Mouse (Mus musculus) midbrain, embryonic 14.5 days (tissue): ENCODE data around the gene Vsnl1. TPM values are rescaled to one million over a fixed set of nuclear protein-coding genes. Genes with fewer than 3 reads are reported as not detected.

Experiments used
- ATAC-seq: fragments of 200-750 bp; cut with Nextera tagmentation; 2 replicates; pipeline ENCODE4 v1.8.0; 2017; ENCODE audit warnings: moderate number of reproducible peaks, moderate library complexity; ENCODE audit not compliant: low FRiP score, low TSS enrichment
- DNase-seq: peaks from one replicate; pipeline ENCODE4 v3.0.0-alpha.2; 2015
- H3K27ac ChIP-seq: fragments of 300-500 bp; sonication (generic); replicated peaks from 2 replicates; pipeline ENCODE4 v1.5.1; 2014; ENCODE audit warnings: mild to moderate bottlenecking, low read depth, low read length, moderate library complexity
- H3K27me3 ChIP-seq: fragments of 300-500 bp; sonication (generic); 2 replicates; pipeline ENCODE4 v1.6.1; 2014; ENCODE audit warnings: low read length, control low read depth, mixed read lengths; ENCODE audit not compliant: control insufficient read depth, insufficient read depth
- H3K36me3 ChIP-seq: fragments of 300-500 bp; sonication (generic); 2 replicates; pipeline ENCODE4 v1.6.1; 2014; ENCODE audit warnings: low read length, control low read depth; ENCODE audit not compliant: control insufficient read depth, insufficient read depth
- H3K4me1 ChIP-seq: fragments of 300-500 bp; sonication (generic); 2 replicates; pipeline ENCODE4 v1.6.1; 2014; ENCODE audit warnings: mild to moderate bottlenecking, antibody characterized with exemption, low read length, control low read depth; ENCODE audit not compliant: control insufficient read depth, insufficient read depth
- H3K4me2 ChIP-seq: fragments of 300-500 bp; sonication (generic); 2 replicates; pipeline ENCODE4 v1.6.1; 2014; ENCODE audit warnings: mild to moderate bottlenecking, low read length, moderate library complexity
- H3K4me3 ChIP-seq: fragments of 300-500 bp; sonication (generic); replicated peaks from 2 replicates; pipeline ENCODE4 v1.5.1; 2014; ENCODE audit warnings: low read depth, low read length
- H3K9ac ChIP-seq: fragments of 300-500 bp; sonication (generic); replicated peaks from 2 replicates; pipeline ENCODE4 v1.6.1; 2014; ENCODE audit warnings: mild to moderate bottlenecking, low read length, moderate library complexity
- H3K9me3 ChIP-seq: fragments of 300-500 bp; sonication (generic); 2 replicates; pipeline ENCODE4 v1.6.1; 2016; ENCODE audit warnings: low read length, control low read depth, mixed read lengths; ENCODE audit not compliant: control insufficient read depth
- WGBS: fragments of 180-500 bp; shearing (Covaris S2); extraction: QIAGEN DNeasy Blood & Tissue Kit; methylation state at CpG from one replicate; pipeline ENCODE4 v1.1.7; 2014; 5-methylcytosine and 5-hydroxymethylcytosine counted together
- polyA plus RNA-seq: library from polyadenylated mRNA; unstranded; fragments of >200 nt; fragmentation: Nextera tagmentation; extraction: Ambion mirVana; gene quantifications from 2 replicates; pipeline ENCODE4 v1.2.1, GENCODE M21; 2014

The Vsnl1 gene
- polyA plus RNA-seq, 1 experiment from 2014 or later: 55.8 TPM

DNA sequence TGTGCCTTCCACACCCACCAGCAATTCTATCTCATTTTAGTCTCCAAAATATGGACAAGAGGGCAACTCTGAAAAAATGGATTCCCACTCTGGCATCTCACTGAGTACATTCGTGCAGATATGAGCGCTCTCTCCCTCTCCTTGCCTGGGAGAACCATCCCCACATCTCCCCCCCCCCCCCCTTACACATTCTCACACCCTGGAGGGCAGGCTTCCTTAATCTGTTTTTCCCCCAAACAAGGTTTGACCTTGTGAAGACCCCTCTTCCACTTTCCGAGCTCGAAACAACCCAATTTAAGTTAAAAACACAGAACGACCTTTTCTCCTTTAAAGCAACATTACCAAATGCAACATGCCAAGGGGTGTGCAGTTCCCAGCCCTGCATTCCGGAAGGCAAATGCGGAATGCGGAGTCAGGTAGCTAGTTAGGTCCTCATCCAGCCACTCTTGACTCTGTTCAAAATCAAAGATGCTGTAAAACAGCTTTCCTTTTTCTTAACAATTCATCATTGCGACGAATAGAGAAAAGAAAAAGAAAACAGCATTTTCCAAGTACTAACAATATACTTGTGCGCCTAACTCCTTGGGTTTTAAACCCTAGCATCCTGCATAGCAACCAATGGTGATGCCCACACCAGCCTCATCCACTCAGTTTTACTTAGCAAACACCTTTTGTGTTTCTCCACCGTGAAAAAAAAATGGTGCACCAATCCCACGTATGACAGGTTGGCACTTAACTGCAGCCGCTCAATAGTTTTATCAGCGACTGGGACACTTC lies 979 bp downstream of the Vsnl1 start:
- Histone ChIP-seq H3K36me3 (no peaks in the 10 kb centered on the region), H3K4me1 (peaks cover 13% of the 10 kb centered on the region; the same call in 1 of the 2 replicates), H3K27ac (no peak overlapping the region), H3K4me3 (peak overlapping the region; percentile 51), H3K9ac (peak overlapping the region; percentile 54), H3K27me3 (peaks cover 6% of the 10 kb centered on the region; the same call in 1 of the 2 replicates), H3K4me2 (peak overlapping the region; percentile 85), H3K9me3 (no peaks in the 10 kb centered on the region)
- peak; percentile 54 for DNase-seq
- ATAC-seq: peak; percentile 0; the same call in 1 of the 2 replicates
- WGBS: 7% methylated on average over 15 of the region's 15 CpGs

DNA sequence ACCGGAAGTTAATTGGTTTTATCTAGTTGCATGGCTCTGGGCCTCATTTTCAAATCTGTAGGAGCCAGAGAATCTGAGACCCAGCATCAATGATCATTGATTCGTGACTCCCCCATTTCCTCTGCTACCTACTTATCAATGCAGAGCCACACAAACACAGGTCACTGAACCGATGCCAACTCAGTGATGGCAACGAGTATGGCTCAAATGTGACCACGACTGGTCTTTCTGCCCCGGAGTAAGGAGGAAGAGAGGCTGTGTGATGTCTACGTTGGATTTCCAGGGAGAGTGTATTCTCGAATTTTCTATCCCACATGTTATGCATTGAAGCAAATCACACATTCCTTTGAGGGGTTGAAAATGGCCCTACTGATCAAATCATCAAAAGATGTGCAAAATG lies 2.0 kb downstream of the Vsnl1 start:
- Histone ChIP-seq H3K36me3 (no peaks in the 10 kb centered on the region), H3K27ac (no peak overlapping the region), H3K4me2 (peak overlapping the region; percentile 85), H3K9ac (no peak overlapping the region), H3K4me3 (0 out of 2 replicates have a peak overlapping the region, but pooled peaks have one; percentile 51), H3K4me1 (peaks cover 13% of the 10 kb centered on the region; the same call in 1 of the 2 replicates), H3K27me3 (peaks cover 6% of the 10 kb centered on the region; the same call in 1 of the 2 replicates), H3K9me3 (no peaks in the 10 kb centered on the region)
- ATAC-seq (no peak), DNase-seq (no peak)
- 71% methylated on average over 8 of the region's 8 CpGs for WGBS

DNA sequence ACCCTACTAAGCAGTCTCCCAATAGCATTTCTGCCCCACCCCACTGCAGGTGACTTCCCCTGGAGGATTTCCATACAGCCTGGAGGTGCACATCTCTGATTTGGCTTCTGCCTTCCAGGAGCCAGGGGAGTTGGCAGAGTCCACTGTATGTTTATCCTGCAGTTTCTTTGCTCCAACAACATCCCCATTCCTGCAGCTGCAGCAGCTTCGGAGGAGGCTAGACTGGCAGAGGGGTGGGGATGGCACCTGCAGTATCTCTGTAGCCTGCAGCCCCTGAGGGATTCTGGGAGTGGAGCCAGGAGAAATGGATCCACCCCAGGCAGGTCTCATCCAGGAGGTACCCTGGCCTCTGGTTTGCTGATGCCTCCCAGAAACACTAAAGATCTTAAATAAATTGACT lies 2.7 kb downstream of the Vsnl1 start:
- peaks cover 6% of the 10 kb centered on the region; the same call in 1 of the 2 replicates for H3K27me3 ChIP-seq
- WGBS: 62% methylated on average over 1 of the region's 1 CpGs
- no peaks in the 10 kb centered on the region for H3K9me3 ChIP-seq
- 0 out of 2 replicates have a peak overlapping the region, but pooled peaks have one; percentile 2 for H3K4me3 ChIP-seq
- DNase-seq: no peak
- peaks cover 13% of the 10 kb centered on the region; the same call in 1 of the 2 replicates for H3K4me1 ChIP-seq
- ATAC-seq: no peak
- H3K27ac ChIP-seq: no peak overlapping the region
- H3K9ac ChIP-seq: 0 out of 2 replicates have a peak overlapping the region, but pooled peaks have one; percentile 9
- peak overlapping the region; percentile 15 for H3K4me2 ChIP-seq
- H3K36me3 ChIP-seq: no peaks in the 10 kb centered on the region

DNA sequence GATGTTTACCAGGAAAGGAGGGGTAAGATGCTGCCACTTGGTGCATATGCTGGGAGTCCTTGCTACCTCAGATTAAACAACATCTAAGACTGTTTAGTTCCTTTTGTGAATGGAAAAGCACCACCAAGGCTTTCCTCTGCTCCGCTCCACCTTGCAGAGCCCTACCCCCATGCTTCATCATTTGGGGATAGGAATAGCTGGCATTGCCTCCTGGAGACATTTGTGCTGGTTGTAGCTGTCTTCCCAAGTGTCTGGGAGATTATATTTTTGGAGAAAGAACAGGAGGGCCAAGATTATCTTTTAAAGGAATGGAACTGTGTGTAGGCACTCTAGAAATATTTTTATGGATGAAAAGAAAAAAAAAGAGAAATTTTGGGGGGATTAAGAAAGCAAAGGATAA lies 3.3 kb downstream of the Vsnl1 start:
- Histone ChIP-seq H3K4me1 (peaks cover 13% of the 10 kb centered on the region; the same call in 1 of the 2 replicates), H3K36me3 (no peaks in the 10 kb centered on the region), H3K9me3 (no peaks in the 10 kb centered on the region), H3K4me3 (no peak overlapping the region), H3K27ac (no peak overlapping the region), H3K27me3 (no peaks in the 10 kb centered on the region; the same call in 1 of the 2 replicates), H3K9ac (no peak overlapping the region), H3K4me2 (no peak overlapping the region)
- DNase-seq: no peak
- no peak for ATAC-seq
- WGBS: 93% methylated on average over 1 of the region's 1 CpGs

DNA sequence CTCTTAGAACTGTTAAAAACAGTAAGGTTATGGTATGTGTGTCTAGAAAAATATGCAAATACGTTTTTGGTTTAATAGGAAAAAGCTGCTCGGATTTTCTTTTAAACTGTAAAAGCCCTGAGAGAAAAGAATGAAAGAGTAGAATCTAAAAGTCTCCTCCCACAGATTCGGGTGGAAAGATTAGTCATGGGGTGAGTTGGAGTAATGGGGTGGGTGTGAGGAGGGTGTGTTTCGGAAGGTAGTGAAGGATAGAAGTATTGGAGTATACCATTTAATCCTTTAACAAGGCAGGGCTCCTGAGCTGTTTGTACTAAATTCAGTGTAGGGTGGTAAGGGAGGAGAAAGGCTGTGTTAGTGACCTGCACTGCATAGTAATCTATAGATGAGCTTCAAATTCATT lies 9.0 kb downstream of the Vsnl1 start:
- Histone ChIP-seq H3K27me3 (no peaks in the 10 kb centered on the region), H3K4me3 (no peak overlapping the region), H3K36me3 (no peaks in the 10 kb centered on the region), H3K27ac (no peak overlapping the region), H3K4me1 (no peaks in the 10 kb centered on the region), H3K9me3 (no peaks in the 10 kb centered on the region), H3K9ac (no peak overlapping the region), H3K4me2 (no peak overlapping the region)
- 57% methylated on average over 4 of the region's 4 CpGs for WGBS
- no peak for ATAC-seq
- no peak for DNase-seq

DNA sequence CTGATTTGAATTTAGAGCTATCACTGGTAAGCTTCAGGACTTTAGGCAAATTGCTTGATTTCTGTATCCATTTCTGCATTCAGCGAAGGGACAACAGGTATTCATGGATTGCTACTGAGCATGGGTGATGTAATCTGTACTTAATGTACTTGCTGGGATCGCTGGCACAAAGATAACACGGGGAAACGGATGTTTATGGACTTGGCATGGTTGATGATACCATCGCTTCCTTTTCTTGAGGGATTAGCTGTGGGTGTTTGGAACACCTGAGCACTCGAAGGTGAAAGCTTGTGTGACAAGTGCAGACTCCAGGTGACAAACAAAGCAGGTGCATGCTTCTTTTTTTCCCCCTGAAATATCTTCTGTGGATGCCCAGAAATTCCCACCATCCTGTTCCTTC lies 18.3 kb downstream of the Vsnl1 start:
- DNase-seq: no peak
- Histone ChIP-seq H3K4me1 (no peaks in the 10 kb centered on the region), H3K36me3 (no peaks in the 10 kb centered on the region), H3K9me3 (no peaks in the 10 kb centered on the region), H3K9ac (no peak overlapping the region), H3K27ac (no peak overlapping the region), H3K4me2 (no peak overlapping the region), H3K27me3 (no peaks in the 10 kb centered on the region), H3K4me3 (no peak overlapping the region)
- ATAC-seq: no peak
- WGBS: 88% methylated on average over 6 of the region's 6 CpGs

DNA sequence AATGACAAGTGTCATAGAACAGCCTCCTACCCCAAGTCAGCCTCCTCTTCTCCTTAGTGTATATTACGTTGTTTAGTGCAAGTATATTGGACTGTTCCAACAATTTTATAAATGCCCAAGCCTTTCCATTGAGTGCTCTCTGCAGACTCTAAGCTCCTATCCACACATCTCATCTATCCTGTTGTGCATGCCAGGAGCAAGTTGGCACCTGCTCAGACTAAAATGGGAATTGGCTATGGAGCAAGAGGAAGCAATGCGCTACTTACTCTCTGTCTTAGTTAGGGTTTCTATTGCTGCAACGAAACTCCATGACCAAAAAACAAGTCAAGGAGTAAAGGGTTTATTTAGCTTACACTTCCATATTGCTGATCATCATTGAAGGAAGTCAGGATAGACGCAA lies 28.7 kb downstream of the Vsnl1 start:
- no peak overlapping the region for H3K27ac ChIP-seq
- DNase-seq (no peak), ATAC-seq (no peak)
- H3K27me3 ChIP-seq: no peaks in the 10 kb centered on the region
- H3K9me3 ChIP-seq: no peaks in the 10 kb centered on the region
- WGBS: 92% methylated on average over 4 of the region's 4 CpGs
- H3K9ac ChIP-seq: no peak overlapping the region
- no peaks in the 10 kb centered on the region for H3K36me3 ChIP-seq
- H3K4me2 ChIP-seq: no peak overlapping the region
- no peak overlapping the region for H3K4me3 ChIP-seq
- H3K4me1 ChIP-seq: no peaks in the 10 kb centered on the region

DNA sequence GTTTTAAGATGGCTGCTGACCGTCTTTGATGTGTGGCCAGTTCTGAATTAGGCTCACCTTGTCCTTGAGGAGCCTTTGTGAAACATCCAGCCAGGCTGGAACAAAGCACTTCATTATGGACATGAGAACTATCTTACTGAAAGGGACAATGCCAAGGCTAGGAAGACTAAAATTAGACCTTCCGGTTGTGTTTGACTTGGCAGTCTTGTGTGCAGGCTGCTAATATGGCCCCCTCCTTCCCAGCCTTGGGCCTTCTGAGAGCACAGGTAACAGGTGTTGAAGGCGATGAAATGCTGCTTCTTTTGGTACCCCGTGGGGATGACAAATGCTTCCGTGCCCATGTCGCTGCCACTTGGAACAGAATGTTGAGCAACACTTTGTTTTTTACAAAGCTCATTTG lies 37.6 kb downstream of the Vsnl1 start:
- H3K9me3 ChIP-seq: no peaks in the 10 kb centered on the region
- H3K4me3 ChIP-seq: no peak overlapping the region
- DNase-seq (no peak), ATAC-seq (no peak)
- no peaks in the 10 kb centered on the region for H3K36me3 ChIP-seq
- 92% methylated on average over 6 of the region's 6 CpGs for whole genome bisulfite sequencing
- no peak overlapping the region for H3K4me2 ChIP-seq
- no peaks in the 10 kb centered on the region for H3K4me1 ChIP-seq
- no peak overlapping the region for H3K9ac ChIP-seq
- H3K27me3 ChIP-seq: no peaks in the 10 kb centered on the region
- no peak overlapping the region for H3K27ac ChIP-seq

DNA sequence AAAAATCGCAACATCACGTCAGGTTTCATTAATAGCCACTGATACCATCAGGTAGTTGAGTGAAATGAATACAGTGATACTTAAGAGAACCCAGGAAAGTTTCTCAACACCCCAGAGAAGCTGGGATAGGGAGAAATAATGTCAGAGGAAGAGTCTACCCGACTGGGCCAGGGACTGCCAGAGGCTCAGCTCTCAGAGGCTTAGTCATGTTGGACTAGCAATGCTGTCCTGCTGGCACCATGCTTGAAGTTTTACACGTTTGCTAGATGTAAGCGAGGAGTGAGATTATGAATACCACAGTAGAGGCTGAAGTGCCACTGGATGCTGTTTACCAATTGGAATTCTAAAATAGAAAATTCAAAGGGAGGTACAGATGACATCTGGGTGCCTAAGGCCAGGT lies 39.4 kb downstream of the Vsnl1 start:
- Histone ChIP-seq H3K4me3 (no peak overlapping the region), H3K9me3 (no peaks in the 10 kb centered on the region), H3K9ac (no peak overlapping the region), H3K4me2 (no peak overlapping the region), H3K27me3 (no peaks in the 10 kb centered on the region), H3K36me3 (no peaks in the 10 kb centered on the region), H3K4me1 (no peaks in the 10 kb centered on the region), H3K27ac (no peak overlapping the region)
- DNase-seq: no peak
- 88% methylated on average over 5 of the region's 5 CpGs for WGBS
- no peak for ATAC-seq
